Comparison of ENCODE assay signal across 20 mouse cellular contexts in genomic region chr5:34269197-34269920, GRCm38 (mm10). TPM values are rescaled to one million over a fixed set of nuclear protein-coding genes. Genes with fewer than 3 reads are reported as not detected.
DNase-seq lines count a peak whose midpoint lies in the region; ATAC-seq lines count a peak whose summit lies in the region.
"Had no signal": no experiment of that assay in that cellular context is flagged by ENCODE, and none has a peak within 500 bp of the region (broad histone marks: within the 10 kb centered on the region; RNA-seq: fewer than 3 reads in every experiment).

No protein-coding gene starts in this region.

- no peak for DNase-seq in hindbrain, embryonic 10.5 days (ENCODE audit: low spot score)
- DNase-seq in brain, adult 2 months (ENCODE audit: low read depth, low spot score) = peak; percentile 99
- DNase-seq in cerebellum, adult 8-10 months = peak; percentile 92
- no peak for DNase-seq in liver, embryonic 13.5 days
- DNase-seq in right cerebral cortex, postnatal 25 days = no peak
- DNase-seq in lung, postnatal 36 days = no peak
- DNase-seq: B cell, adult 2 months; kidney, adult 11 months; kidney, postnatal 14 days had no signal

- no peaks in the 10 kb centered on the region; the same call in 1 of the 2 replicates for H3K4me1 ChIP-seq in hindbrain, embryonic 16.5 days (ENCODE audit: control insufficient read depth, insufficient read depth, low read depth, low read length)
- H3K4me1 ChIP-seq in hindbrain, embryonic 10.5 days (replicated peaks) = peaks cover 8% of the 10 kb centered on the region; the same call in 1 of the 2 replicates
- H3K4me1 ChIP-seq in liver, embryonic 13.5 days (replicated peaks) = peaks cover 22% of the 10 kb centered on the region
- H3K4me1 ChIP-seq: lung, embryonic 15.5 days had no signal

- H3K9me3 ChIP-seq in hindbrain, embryonic 16.5 days (ENCODE audit: control insufficient read depth, low read length) = no peaks in the 10 kb centered on the region
- H3K9me3 ChIP-seq in hindbrain, embryonic 10.5 days = no peaks in the 10 kb centered on the region
- H3K9me3 ChIP-seq in liver, embryonic 13.5 days (replicated peaks) = no peaks in the 10 kb centered on the region
- H3K9me3 ChIP-seq: embryonic facial prominence, embryonic 10.5 days; hindbrain, embryonic 13.5 days; limb, embryonic 13.5 days; lung, embryonic 15.5 days had no signal

- H3K4me2 ChIP-seq in hindbrain, embryonic 16.5 days (ENCODE audit: low read length) = no peak overlapping the region
- peak overlapping the region; percentile 43 for H3K4me2 ChIP-seq in liver, embryonic 13.5 days
- H3K4me2 ChIP-seq: hindbrain, embryonic 13.5 days; limb, embryonic 13.5 days; lung, embryonic 15.5 days had no signal

- H3K27me3 ChIP-seq in hindbrain, embryonic 16.5 days (replicated peaks; ENCODE audit: control insufficient read depth, insufficient read depth, low read length) = no peaks in the 10 kb centered on the region
- no peaks in the 10 kb centered on the region for H3K27me3 ChIP-seq in hindbrain, embryonic 10.5 days (ENCODE audit: insufficient read depth, poor library complexity, severe bottlenecking)
- H3K27me3 ChIP-seq in liver, embryonic 13.5 days = no peaks in the 10 kb centered on the region
- H3K27me3 ChIP-seq: hindbrain, embryonic 13.5 days; limb, embryonic 13.5 days; lung, embryonic 15.5 days; Patski had no signal

- 83% methylated on average over 16 of the region's 16 CpGs for WGBS in hindbrain, embryonic 16.5 days
- 86% methylated on average over 16 of the region's 16 CpGs for WGBS in hindbrain, embryonic 10.5 days
- WGBS in liver, embryonic 13.5 days (ENCODE audit: insufficient replicate concordance) = 65% methylated on average over 16 of the region's 16 CpGs

- no peak overlapping the region for H3K27ac ChIP-seq in hindbrain, embryonic 16.5 days (ENCODE audit: low read depth, low read length)
- no peak overlapping the region for H3K27ac ChIP-seq in hindbrain, embryonic 10.5 days
- no peak overlapping the region for H3K27ac ChIP-seq in liver, embryonic 13.5 days
- H3K27ac ChIP-seq: embryonic facial prominence, embryonic 10.5 days; hindbrain, embryonic 13.5 days; limb, embryonic 13.5 days; lung, embryonic 15.5 days had no signal

- peak; percentile 76; the same call in 1 of the 2 replicates for ATAC-seq in hindbrain, embryonic 16.5 days
- ATAC-seq in liver, embryonic 13.5 days (ENCODE audit: low read depth) = peak; percentile 57
- ATAC-seq: activated CD4-positive, CD25-positive, alpha-beta regulatory T cell, adult 4 months; forebrain, embryonic 16.5 days; midbrain, embryonic 16.5 days; Patski had no signal

- no peaks in the 10 kb centered on the region for H3K36me3 ChIP-seq in hindbrain, embryonic 16.5 days (ENCODE audit: control insufficient read depth, insufficient read depth, low read length)
- no peaks in the 10 kb centered on the region for H3K36me3 ChIP-seq in hindbrain, embryonic 10.5 days
- H3K36me3 ChIP-seq in liver, embryonic 13.5 days = no peaks in the 10 kb centered on the region
- H3K36me3 ChIP-seq: embryonic facial prominence, embryonic 10.5 days; hindbrain, embryonic 13.5 days; limb, embryonic 13.5 days; lung, embryonic 15.5 days had no signal

- H3K4me3 ChIP-seq in hindbrain, embryonic 16.5 days (ENCODE audit: low read length) = no peak overlapping the region
- H3K4me3 ChIP-seq in hindbrain, embryonic 10.5 days = no peak overlapping the region
- no peak overlapping the region for H3K4me3 ChIP-seq in liver, embryonic 13.5 days (replicated peaks)
- H3K4me3 ChIP-seq: embryonic facial prominence, embryonic 10.5 days; hindbrain, embryonic 13.5 days; limb, embryonic 13.5 days; lung, embryonic 15.5 days had no signal

- no peak overlapping the region for H3K9ac ChIP-seq in hindbrain, embryonic 16.5 days (ENCODE audit: low read depth, low read length)
- H3K9ac ChIP-seq in liver, embryonic 13.5 days = no peak overlapping the region
- H3K9ac ChIP-seq: hindbrain, embryonic 13.5 days; limb, embryonic 13.5 days; lung, embryonic 15.5 days had no signal

RNA-seq across cellular contexts. Expression of gene Zfyve28, which starts 18.9 kb away (rescaled TPM):
- polyA plus RNA-seq in hindbrain, embryonic 16.5 days (2015; fragmentation: Nextera tagmentation; extraction: Ambion mirVana) = 4.6 and 5.2 TPM in 2 replicates
- polyA plus RNA-seq in hindbrain, embryonic 10.5 days (2016; fragmentation: Nextera tagmentation; extraction: Ambion mirVana) = 1.3 and 2.0 TPM in 2 replicates
- 0.02 TPM in 1 of 2 replicates, not detected in the other for polyA plus RNA-seq in liver, embryonic 13.5 days (2015; fragmentation: Nextera tagmentation; extraction: Ambion mirVana)

RNA-seq across cellular contexts. Expression of gene Cfap99, which starts 19.0 kb away (rescaled TPM):
- polyA plus RNA-seq in hindbrain, embryonic 16.5 days (2015; fragmentation: Nextera tagmentation; extraction: Ambion mirVana) = 0.19 TPM in 1 of 2 replicates, not detected in the other
- not detected in 2 replicates for polyA plus RNA-seq in hindbrain, embryonic 10.5 days (2016; fragmentation: Nextera tagmentation; extraction: Ambion mirVana)
- not detected in 2 replicates for polyA plus RNA-seq in liver, embryonic 13.5 days (2015; fragmentation: Nextera tagmentation; extraction: Ambion mirVana)
- polyA plus RNA-seq: activated CD4-positive, CD25-positive, alpha-beta regulatory T cell, adult 4 months; embryonic facial prominence, embryonic 10.5 days; forebrain, embryonic 16.5 days; heart, postnatal 0 days; limb, embryonic 13.5 days; Patski; small intestine, adult 2 months had no signal

Comparison
In these comparisons a context has a peak if more than half of its experiments do, and no peak if none do; other contexts are left out.
1. DNase-seq: peak in brain, adult 2 months (single experiment) and cerebellum, adult 8-10 months (single experiment); none in hindbrain, embryonic 10.5 days (single experiment), liver, embryonic 13.5 days (single experiment), right cerebral cortex, postnatal 25 days (single experiment) and lung, postnatal 36 days (single experiment).